Mouse (Mus musculus) forebrain, embryonic 15.5 days (tissue): ENCODE results near the gene AI854703. TPM values are rescaled to one million over a fixed set of nuclear protein-coding genes. Genes with fewer than 3 reads are reported as not detected.

Experiments used
- ATAC-seq: fragments of 200-750 bp; cut with Nextera tagmentation; replicated peaks from 2 replicates; pipeline ENCODE4 v1.8.0; 2017; ENCODE audit warnings: mild to moderate bottlenecking, moderate TSS enrichment, moderate library complexity
- H3K27ac ChIP-seq: fragments of 300-500 bp; sonication (generic); replicated peaks from 2 replicates; pipeline ENCODE4 v1.5.1; 2015; ENCODE audit warnings: mild to moderate bottlenecking, inconsistent platforms
- H3K27me3 ChIP-seq: fragments of 300-500 bp; sonication (generic); 2 replicates; pipeline ENCODE4 v1.6.1; 2015; ENCODE audit warnings: inconsistent platforms
- H3K36me3 ChIP-seq: fragments of 300-500 bp; sonication (generic); 2 replicates; pipeline ENCODE4 v1.6.1; 2015; ENCODE audit warnings: mild to moderate bottlenecking, inconsistent platforms
- H3K4me1 ChIP-seq: fragments of 300-500 bp; sonication (generic); 2 replicates; pipeline ENCODE4 v1.6.1; 2015; ENCODE audit warnings: inconsistent platforms
- H3K4me2 ChIP-seq: fragments of 300-500 bp; sonication (generic); replicated peaks from 2 replicates; pipeline ENCODE4 v1.6.1; 2015; ENCODE audit warnings: mild to moderate bottlenecking, inconsistent platforms
- H3K4me3 ChIP-seq: fragments of 300-500 bp; sonication (generic); 2 replicates; pipeline ENCODE4 v1.5.1; 2015; ENCODE audit warnings: mild to moderate bottlenecking, inconsistent platforms
- H3K9ac ChIP-seq: fragments of 300-500 bp; sonication (generic); replicated peaks from 2 replicates; pipeline ENCODE4 v1.6.1; 2015; ENCODE audit warnings: mild to moderate bottlenecking, inconsistent platforms
- H3K9me3 ChIP-seq: fragments of 300-500 bp; sonication (generic); 2 replicates; pipeline ENCODE4 v1.6.1; 2016; ENCODE audit warnings: inconsistent platforms
- WGBS: fragments of 180-500 bp; shearing (Covaris S2); methylation state at CpG from one replicate; pipeline ENCODE4 v1.1.7; 2015; ENCODE audit warnings: mixed read lengths; 5-methylcytosine and 5-hydroxymethylcytosine counted together
- polyA plus RNA-seq: library from polyadenylated mRNA; unstranded; fragments of >200 nt; fragmentation: Nextera tagmentation; extraction: Ambion mirVana; gene quantifications from 2 replicates; pipeline ENCODE4 v1.2.1, GENCODE M21; 2015

AI854703 gene
- polyA plus RNA-seq, 1 experiment from 2014 or later: 11.2 TPM

GRCm38 (mm10) chr6:48669446-48669969 lies 42.9 kb downstream of the AI854703 start:
- Histone ChIP-seq H3K9ac (no peak overlapping the region), H3K9me3 (no peaks in the 10 kb centered on the region), H3K4me3 (no peak overlapping the region), H3K4me2 (no peak overlapping the region), H3K4me1 (no peaks in the 10 kb centered on the region), H3K27me3 (no peaks in the 10 kb centered on the region), H3K36me3 (no peaks in the 10 kb centered on the region), H3K27ac (no peak overlapping the region)
- no peak for ATAC-seq
- 69% methylated on average over 2 of the region's 2 CpGs for WGBS

GRCm38 (mm10) chr6:48674291-48675058 lies 47.9 kb downstream of the AI854703 start:
- no peak overlapping the region for H3K9ac ChIP-seq
- WGBS: 91% methylated on average over 9 of the region's 9 CpGs
- no peak overlapping the region for H3K27ac ChIP-seq
- no peak overlapping the region for H3K4me3 ChIP-seq
- no peaks in the 10 kb centered on the region for H3K36me3 ChIP-seq
- ATAC-seq: no peak
- no peaks in the 10 kb centered on the region for H3K9me3 ChIP-seq
- no peak overlapping the region for H3K4me2 ChIP-seq
- H3K27me3 ChIP-seq: no peaks in the 10 kb centered on the region
- H3K4me1 ChIP-seq: no peaks in the 10 kb centered on the region

GRCm38 (mm10) chr6:48675400-48675930 lies 48.9 kb downstream of the AI854703 start:
- Histone ChIP-seq H3K27ac (no peak overlapping the region), H3K9ac (no peak overlapping the region), H3K9me3 (no peaks in the 10 kb centered on the region), H3K4me2 (peak overlapping the region; percentile 22), H3K4me1 (no peaks in the 10 kb centered on the region), H3K4me3 (no peak overlapping the region), H3K27me3 (no peaks in the 10 kb centered on the region), H3K36me3 (no peaks in the 10 kb centered on the region)
- ATAC-seq: no peak
- 44% methylated on average over 10 of the region's 10 CpGs for whole genome bisulfite sequencing

- Histone ChIP-seq H3K27me3 (no peaks in the 10 kb centered on the region), H3K4me3 (peak within 1 kb of the TSS; percentile 1; the same call in 1 of the 2 replicates), H3K4me1 (no peaks in the 10 kb centered on the region), H3K36me3 (no peaks in the 10 kb centered on the region), H3K9ac (no peak within 1 kb of the TSS), H3K27ac (no peak within 1 kb of the TSS), H3K4me2 (peak within 1 kb of the TSS; percentile 22), H3K9me3 (no peaks in the 10 kb centered on the region)
- no peak for ATAC-seq
- WGBS: 22% methylated on average over 11 of the region's 13 CpGs
Measured at GRCm38 (mm10) chr6:48675931-48676859, 49.6 kb downstream of the AI854703 start, which contains the start of gene Gimap9. Gene Gimap9 (plus strand): TSS chr6:48676129.

- H3K36me3 ChIP-seq: no peaks in the 10 kb centered on the region
- no peak for ATAC-seq
- no peak overlapping the region for H3K27ac ChIP-seq
- WGBS: 73% methylated on average over 5 of the region's 5 CpGs
- H3K27me3 ChIP-seq: no peaks in the 10 kb centered on the region
- no peak overlapping the region for H3K4me3 ChIP-seq
- no peaks in the 10 kb centered on the region for H3K9me3 ChIP-seq
- H3K9ac ChIP-seq: no peak overlapping the region
- no peak overlapping the region for H3K4me2 ChIP-seq
- no peaks in the 10 kb centered on the region for H3K4me1 ChIP-seq
Measured at GRCm38 (mm10) chr6:48676860-48677415, 50.4 kb downstream of the AI854703 start.

- H3K4me1 ChIP-seq: no peaks in the 10 kb centered on the region
- H3K27ac ChIP-seq: no peak overlapping the region
- H3K9ac ChIP-seq: no peak overlapping the region
- H3K36me3 ChIP-seq: no peaks in the 10 kb centered on the region
- 92% methylated on average over 17 of the region's 17 CpGs for WGBS
- H3K4me2 ChIP-seq: no peak overlapping the region
- ATAC-seq: no peak
- no peaks in the 10 kb centered on the region for H3K9me3 ChIP-seq
- no peaks in the 10 kb centered on the region for H3K27me3 ChIP-seq
- H3K4me3 ChIP-seq: no peak overlapping the region
Measured at GRCm38 (mm10) chr6:48677492-48678345, 51.2 kb downstream of the AI854703 start.

GRCm38 (mm10) chr6:48678391-48678790 lies 51.8 kb downstream of the AI854703 start:
- Histone ChIP-seq H3K27ac (no peak overlapping the region), H3K4me3 (no peak overlapping the region), H3K9ac (no peak overlapping the region), H3K9me3 (no peaks in the 10 kb centered on the region), H3K4me1 (no peaks in the 10 kb centered on the region), H3K4me2 (no peak overlapping the region), H3K27me3 (no peaks in the 10 kb centered on the region), H3K36me3 (no peaks in the 10 kb centered on the region)
- 84% methylated on average over 4 of the region's 4 CpGs for WGBS
- no peak for ATAC-seq

GRCm38 (mm10) chr6:48679701-48680100 lies 53.1 kb downstream of the AI854703 start:
- Histone ChIP-seq H3K36me3 (no peaks in the 10 kb centered on the region), H3K27me3 (no peaks in the 10 kb centered on the region), H3K4me2 (no peak overlapping the region), H3K4me1 (no peaks in the 10 kb centered on the region), H3K27ac (no peak overlapping the region), H3K9me3 (no peaks in the 10 kb centered on the region), H3K9ac (no peak overlapping the region), H3K4me3 (no peak overlapping the region)
- WGBS: 91% methylated on average over 6 of the region's 6 CpGs
- no peak for ATAC-seq

- no peak overlapping the region for H3K4me3 ChIP-seq
- no peak for ATAC-seq
- no peaks in the 10 kb centered on the region for H3K36me3 ChIP-seq
- H3K27me3 ChIP-seq: no peaks in the 10 kb centered on the region
- no peaks in the 10 kb centered on the region for H3K9me3 ChIP-seq
- H3K9ac ChIP-seq: no peak overlapping the region
- no peak overlapping the region for H3K4me2 ChIP-seq
- no peaks in the 10 kb centered on the region for H3K4me1 ChIP-seq
- H3K27ac ChIP-seq: no peak overlapping the region
- WGBS: 82% methylated on average over 5 of the region's 5 CpGs
Measured at GRCm38 (mm10) chr6:48680421-48680820, 53.9 kb downstream of the AI854703 start.

- Histone ChIP-seq H3K4me1 (no peaks in the 10 kb centered on the region), H3K4me2 (no peak overlapping the region), H3K36me3 (no peaks in the 10 kb centered on the region), H3K27me3 (no peaks in the 10 kb centered on the region), H3K4me3 (no peak overlapping the region), H3K9ac (no peak overlapping the region), H3K9me3 (no peaks in the 10 kb centered on the region), H3K27ac (no peak overlapping the region)
- ATAC-seq: no peak
- WGBS: 85% methylated on average over 3 of the region's 3 CpGs
Measured at GRCm38 (mm10) chr6:48681472-48682090, 55.0 kb downstream of the AI854703 start.

GRCm38 (mm10) chr6:48682271-48682670 lies 55.7 kb downstream of the AI854703 start:
- Histone ChIP-seq H3K27ac (no peak overlapping the region), H3K9ac (no peak overlapping the region), H3K36me3 (no peaks in the 10 kb centered on the region), H3K9me3 (no peaks in the 10 kb centered on the region), H3K4me1 (no peaks in the 10 kb centered on the region), H3K27me3 (no peaks in the 10 kb centered on the region), H3K4me3 (no peak overlapping the region), H3K4me2 (no peak overlapping the region)
- ATAC-seq: no peak
- WGBS: 84% methylated on average over 4 of the region's 4 CpGs
